Mouse (Mus musculus) mature B cell (primary cell): ENCODE results near the gene Lep.

ENCODE experiments used
- in situ Hi-C: fragments of 300-500 bp; cut with MboI; formaldehyde crosslinking; loops from 2 replicates; pipeline ENCODE4 v1.14.3; 2019

The Lep gene

GRCm38 (mm10) chr6:29044029-29044428 lies 16.0 kb upstream of the Lep start:
- in situ Hi-C loops, result no loop called here

DNA sequence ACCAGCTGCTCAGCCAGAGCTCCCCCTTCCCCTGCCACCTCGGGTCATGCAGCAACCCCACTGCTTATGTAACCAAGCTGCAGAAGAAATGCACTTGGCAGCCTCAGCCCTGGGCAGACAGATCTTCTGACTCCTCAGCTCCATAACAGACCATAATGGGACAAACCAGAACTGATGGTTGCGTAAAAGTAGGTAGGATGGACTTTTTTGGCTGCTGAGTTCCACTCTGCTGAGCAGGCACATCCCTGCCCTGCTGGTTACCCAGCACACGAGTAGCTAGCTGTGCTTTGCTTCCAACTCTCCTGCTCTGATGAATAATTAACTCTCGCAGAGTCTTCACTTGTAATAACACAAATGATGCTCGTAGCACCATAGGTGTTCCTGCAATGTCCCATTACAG lies 10.1 kb upstream of the Lep start:
- in situ Hi-C loops, result no loop called here

DNA sequence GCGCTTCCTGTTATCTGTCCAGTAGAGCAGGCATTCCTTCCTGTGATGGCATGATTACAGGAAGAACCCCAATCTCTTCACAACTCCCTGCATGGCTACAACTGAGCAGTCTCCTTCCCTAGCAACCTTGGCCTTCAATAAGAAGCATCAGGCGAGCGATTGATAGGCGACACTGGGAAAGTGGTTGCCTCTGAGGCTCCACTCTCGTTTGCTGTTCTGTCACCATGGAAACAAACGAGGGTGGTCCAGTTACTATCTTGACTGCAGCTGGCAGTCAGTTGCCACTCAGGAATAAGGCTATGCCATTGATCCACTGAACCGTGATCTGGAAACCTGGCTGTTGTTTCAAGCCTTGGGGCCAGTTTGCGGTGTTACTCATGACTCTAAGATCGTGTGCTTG lies 7.8 kb upstream of the Lep start:
- in situ Hi-C loops, result no loop called here

- in situ Hi-C loops, result no loop called here
Measured at GRCm38 (mm10) chr6:29053181-29053580, 6.8 kb upstream of the Lep start.

DNA sequence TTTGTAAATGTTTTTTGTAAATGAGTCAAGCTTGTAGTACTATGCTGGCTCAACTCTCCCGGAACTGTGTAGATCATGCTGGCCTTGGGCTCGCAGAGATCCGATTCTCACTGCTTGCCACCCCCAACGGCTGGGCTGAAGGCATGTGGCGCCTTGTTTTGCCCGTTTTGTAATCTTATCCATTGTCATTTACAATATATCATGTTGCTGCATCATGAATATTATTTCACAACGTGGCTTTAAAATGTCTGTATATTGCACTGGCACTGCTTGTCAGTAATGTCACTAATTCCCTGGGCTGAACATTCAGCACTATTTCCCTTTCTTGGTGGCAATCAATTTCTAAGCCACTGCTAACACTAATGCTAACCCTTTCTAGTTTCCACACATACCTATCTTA lies 3.6 kb upstream of the Lep start:
- in situ Hi-C loops, result no loop called here

GRCm38 (mm10) chr6:29066389-29066790 lies 6.4 kb downstream of the Lep start:
- in situ Hi-C loops, result no loop called here

GRCm38 (mm10) chr6:29072258-29072657 lies 12.2 kb downstream of the Lep start:
- in situ Hi-C loops, result no loop called here

GRCm38 (mm10) chr6:29073462-29074132 lies 13.6 kb downstream of the Lep start:
- in situ Hi-C loops, result no loop called here

- in situ Hi-C loops, result no loop called here
Measured at GRCm38 (mm10) chr6:29074133-29074469, 14.1 kb downstream of the Lep start.

GRCm38 (mm10) chr6:29079291-29079690 lies 19.3 kb downstream of the Lep start:
- in situ Hi-C loops, result no loop called here

GRCm38 (mm10) chr6:29081826-29082363 lies 21.9 kb downstream of the Lep start:
- in situ Hi-C loops, result no loop called here

DNA sequence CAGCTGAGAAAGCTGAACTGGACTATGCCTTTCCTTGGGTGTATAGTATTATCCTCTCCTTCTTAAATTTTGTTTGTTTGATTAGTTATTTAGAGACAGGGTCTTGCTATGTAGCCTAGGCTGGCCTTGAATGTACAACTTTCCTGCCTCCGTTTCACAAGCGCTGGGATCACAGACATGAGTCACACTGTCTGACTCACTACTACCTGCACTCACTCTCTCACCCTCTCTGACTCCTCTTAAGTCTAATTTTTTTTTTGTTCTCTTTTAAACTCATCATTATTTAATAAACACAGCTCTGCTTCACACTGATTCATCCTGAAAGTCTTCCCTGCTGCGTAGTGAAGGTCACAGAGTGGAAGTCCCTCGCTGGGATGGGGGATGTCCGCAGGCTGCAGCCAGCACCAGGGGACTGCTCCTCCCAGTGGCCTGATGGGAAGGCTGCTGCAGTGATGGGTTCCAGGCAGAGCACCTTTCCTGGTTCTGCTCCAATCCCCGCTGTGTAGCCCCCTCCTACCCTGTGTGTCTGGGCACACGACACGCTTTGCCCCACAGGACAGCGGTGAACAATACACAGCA lies 22.8 kb downstream of the Lep start:
- in situ Hi-C loops, result no loop called here

GRCm38 (mm10) chr6:29084401-29084800 lies 24.4 kb downstream of the Lep start:
- in situ Hi-C loops, result no loop called here

- in situ Hi-C loops, result no loop called here
Measured at GRCm38 (mm10) chr6:29087921-29088709, 28.1 kb downstream of the Lep start.

GRCm38 (mm10) chr6:29092234-29092633 lies 32.2 kb downstream of the Lep start:
- in situ Hi-C loops, result no loop called here

DNA sequence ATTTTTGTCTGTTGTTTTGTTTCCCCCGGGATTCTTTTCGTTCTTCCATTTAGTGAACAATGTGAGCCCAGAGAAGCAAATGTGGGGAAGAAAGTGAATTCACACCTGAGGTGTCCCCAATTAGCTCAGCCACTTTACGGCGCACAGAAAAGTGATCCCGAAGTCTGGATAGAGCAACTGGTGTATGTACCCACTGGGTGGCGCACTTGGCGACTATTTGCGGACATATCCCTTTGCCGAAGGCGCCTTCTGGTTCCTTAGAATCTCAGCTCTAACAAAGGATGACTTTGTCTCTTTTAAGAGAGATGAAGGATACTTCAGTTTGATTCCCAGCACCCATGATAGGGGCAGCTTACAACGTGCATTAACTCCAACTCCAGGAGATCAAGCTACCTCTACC lies 32.9 kb downstream of the Lep start:
- in situ Hi-C loops, result no loop called here

GRCm38 (mm10) chr6:29099536-29100170 lies 39.6 kb downstream of the Lep start:
- in situ Hi-C loops, result no loop called here

GRCm38 (mm10) chr6:29100423-29100822 lies 40.4 kb downstream of the Lep start:
- in situ Hi-C loops, result no loop called here

GRCm38 (mm10) chr6:29101248-29101864 lies 41.3 kb downstream of the Lep start:
- in situ Hi-C loops, result no loop called here

- in situ Hi-C loops, result no loop called here
Measured at GRCm38 (mm10) chr6:29108376-29108775, 48.4 kb downstream of the Lep start.

DNA sequence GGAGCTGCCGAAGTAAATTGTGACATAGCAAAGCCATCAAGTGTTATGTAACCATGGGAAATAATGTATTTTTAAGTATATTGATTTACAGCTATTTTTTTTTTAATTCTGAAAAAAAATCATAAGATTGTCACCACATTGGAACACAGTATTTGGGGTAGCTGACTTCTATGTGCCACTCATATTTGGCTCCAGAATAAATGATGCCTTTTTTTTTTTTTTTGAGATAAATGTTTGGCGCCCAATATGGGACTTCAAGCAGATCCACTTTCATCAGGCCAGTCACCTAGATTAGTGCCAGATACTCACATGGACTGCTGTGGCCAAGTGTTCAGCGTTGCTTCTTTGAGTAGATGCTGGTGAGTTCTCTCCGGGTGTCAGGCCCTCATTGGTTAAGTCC lies 51.5 kb downstream of the Lep start:
- in situ Hi-C loops, result no loop called here

DNA sequence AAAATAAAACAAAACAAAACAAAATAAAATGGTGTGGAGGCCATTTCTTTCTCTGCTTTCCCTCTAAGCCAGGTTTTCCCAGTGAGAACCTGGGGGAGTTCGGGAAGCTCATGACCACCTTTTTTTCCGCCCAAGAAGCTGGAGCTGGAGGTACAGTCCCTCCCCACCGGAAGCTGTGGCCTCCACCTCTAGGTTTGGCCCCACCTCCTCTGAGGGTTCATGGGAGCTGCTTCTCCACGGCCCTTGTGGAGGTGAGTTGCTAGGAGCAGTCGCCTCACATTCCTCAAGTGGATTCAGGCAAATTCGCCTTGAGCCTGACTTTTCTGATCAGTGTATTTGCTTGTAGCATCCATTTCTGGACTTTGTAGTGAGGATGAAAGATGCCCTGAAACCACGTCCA lies 55.7 kb downstream of the Lep start:
- in situ Hi-C loops, result no loop called here
